Mouse (Mus musculus) myocyte (in vitro differentiated cells): ENCODE data around the gene Tmtc4.

Experiments
- POLR2A ChIP-seq: IDR thresholded peaks from one replicate; pipeline ENCODE4 v1.6.1; 2011; ENCODE audit warnings: low read depth, mild to moderate bottlenecking, control low read depth, moderate library complexity; ENCODE audit not compliant: insufficient read length
- TCF12 ChIP-seq: IDR thresholded peaks from one replicate; pipeline ENCODE4 v1.6.1; 2011; ENCODE audit warnings: mild to moderate bottlenecking, control low read depth; ENCODE audit not compliant: poor library complexity, insufficient read depth, severe bottlenecking

DNA sequence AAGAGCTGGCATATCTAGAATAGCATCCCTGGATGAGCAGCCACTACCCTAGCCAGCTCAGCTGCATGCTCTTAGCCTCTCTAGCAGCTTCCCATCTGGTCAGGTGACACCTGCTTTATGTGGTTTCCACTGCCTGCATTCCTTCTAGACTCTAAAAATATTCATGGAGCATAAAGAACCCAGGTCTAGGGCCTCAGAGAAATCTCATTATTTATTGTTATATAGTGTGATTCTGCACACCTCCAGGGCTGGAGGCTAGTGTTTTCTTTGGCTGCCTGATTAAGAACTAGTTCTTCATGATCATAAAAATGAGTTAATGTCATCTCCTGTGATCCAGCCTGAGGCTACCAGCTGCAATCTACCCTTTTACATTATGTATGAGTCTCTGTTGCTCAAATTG lies 39.1 kb upstream of the Tmtc4 start:
- TF ChIP-seq POLR2A = no peak
- no peak for TF ChIP-seq TCF12
